Mouse (Mus musculus): ENCODE data around the gene Med16. TPM values are rescaled to one million over a fixed set of nuclear protein-coding genes. Genes with fewer than 3 reads are reported as not detected.
A peak's percentile ranks its signal among the peaks of the same experiment; 100 is the strongest.
"Not testable (repeated sequence)": the region's sequence is repeated elsewhere in the genome, so short reads cannot be mapped to it uniquely, and the experiment has no call there.

The Med16 gene
- polyA plus RNA-seq, 1 experiment from 2014 or later = 49.0 TPM

DNA sequence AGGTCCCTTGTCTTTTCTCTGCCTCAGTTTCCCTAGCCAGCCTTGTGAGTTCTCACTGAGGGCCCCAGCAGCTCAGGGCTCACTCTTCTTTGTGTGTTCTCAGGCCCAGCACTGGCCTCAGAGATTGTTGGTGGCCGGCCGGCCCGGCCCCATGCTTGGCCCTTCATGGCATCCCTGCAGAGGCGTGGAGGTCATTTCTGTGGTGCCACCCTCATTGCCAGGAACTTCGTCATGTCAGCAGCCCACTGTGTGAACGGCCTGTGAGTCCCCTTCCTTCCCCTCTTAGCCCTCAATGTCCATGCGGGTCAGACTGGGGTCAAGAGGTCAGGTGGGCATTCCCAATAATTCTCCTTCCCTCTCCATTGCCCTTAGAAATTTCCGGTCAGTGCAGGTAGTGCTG, 22.1 kb downstream of the Med16 start:
- no peak for ATAC-seq
- Histone ChIP-seq H3K9me3 (replicated peaks) (no peaks in the 10 kb centered on the region), H3K4me3 (no peak overlapping the region), H3K27me3 (peaks cover 27% of the 10 kb centered on the region), H3K27ac (no peak overlapping the region), H3K36me3 (ENCODE audit: poor library complexity, severe bottlenecking) (no peaks in the 10 kb centered on the region), H3K4me2 (no peak overlapping the region), H3K9ac (no peak overlapping the region), H3K4me1 (peaks cover 7% of the 10 kb centered on the region)
- 86% methylated on average over 8 of the region's 8 CpGs for WGBS

- Histone ChIP-seq H3K27me3 (peaks cover 33% of the 10 kb centered on the region), H3K4me1 (peaks cover 7% of the 10 kb centered on the region), H3K9ac (no peak within 1 kb of the TSS), H3K4me3 (no peak within 1 kb of the TSS), H3K4me2 (no peak within 1 kb of the TSS), H3K9me3 (replicated peaks) (no peaks in the 10 kb centered on the region), H3K36me3 (ENCODE audit: poor library complexity, severe bottlenecking) (no peaks in the 10 kb centered on the region), H3K27ac (no peak within 1 kb of the TSS)
- 80% methylated on average over 6 of the region's 6 CpGs for WGBS
- ATAC-seq = no peak
Observed at GRCm38 (mm10) chr10:79886054-79886453, 22.7 kb downstream of the Med16 start, which contains the start of gene Elane. Gene Elane, plus strand, starts transcription at chr10:79886247.

- not testable (repeated sequence) for H3K9ac ChIP-seq; H3K4me1 ChIP-seq; H3K36me3 ChIP-seq (ENCODE audit: poor library complexity, severe bottlenecking); H3K27ac ChIP-seq; H3K9me3 ChIP-seq (replicated peaks); H3K4me2 ChIP-seq; H3K4me3 ChIP-seq; ATAC-seq
- WGBS = 79% methylated on average over 3 of the region's 3 CpGs
- H3K27me3 ChIP-seq = peaks cover 33% of the 10 kb centered on the region
Observed at GRCm38 (mm10) chr10:79884938-79885337, 23.8 kb downstream of the Med16 start.

DNA sequence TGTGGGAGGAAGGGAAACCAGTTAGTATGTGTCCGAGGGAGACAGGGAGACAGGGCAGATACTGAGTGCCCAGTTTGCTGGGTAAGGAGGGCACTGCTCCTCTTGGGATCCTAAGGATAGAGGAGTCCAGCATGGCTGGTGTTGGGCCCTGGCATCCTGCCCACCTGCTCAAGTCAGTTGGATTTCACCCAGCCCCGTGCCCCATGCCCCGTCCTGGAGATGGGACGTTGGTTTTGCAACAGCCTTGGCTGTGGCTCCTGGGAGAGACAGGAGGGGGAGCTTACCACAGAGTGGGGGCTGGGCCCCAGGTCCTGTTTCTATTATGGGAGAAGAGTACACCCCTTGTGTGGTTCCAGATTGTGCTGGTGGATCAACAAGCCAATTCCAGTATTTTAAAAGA, 24.3 kb downstream of the Med16 start:
- no peak overlapping the region for H3K9ac ChIP-seq
- no peak for ATAC-seq
- no peaks in the 10 kb centered on the region for H3K9me3 ChIP-seq (replicated peaks)
- H3K4me2 ChIP-seq = no peak overlapping the region
- WGBS = 66% methylated on average over 4 of the region's 4 CpGs
- no peak overlapping the region for H3K4me3 ChIP-seq
- H3K36me3 ChIP-seq (ENCODE audit: poor library complexity, severe bottlenecking) = no peaks in the 10 kb centered on the region
- peaks cover 33% of the 10 kb centered on the region for H3K27me3 ChIP-seq
- H3K4me1 ChIP-seq = peaks cover 7% of the 10 kb centered on the region
- H3K27ac ChIP-seq = no peak overlapping the region

GRCm38 (mm10) chr10:79883297-79884084, 25.2 kb downstream of the Med16 start:
- Histone ChIP-seq H3K4me2 (no peak overlapping the region), H3K9me3 (replicated peaks) (no peaks in the 10 kb centered on the region), H3K27ac (no peak overlapping the region), H3K36me3 (ENCODE audit: poor library complexity, severe bottlenecking) (no peaks in the 10 kb centered on the region), H3K9ac (no peak overlapping the region), H3K27me3 (peaks cover 36% of the 10 kb centered on the region), H3K4me3 (no peak overlapping the region), H3K4me1 (peaks cover 7% of the 10 kb centered on the region)
- 0 out of 2 replicates have a peak, but pooled peaks have one; percentile 24 for ATAC-seq
- WGBS = 14% methylated on average over 22 of the region's 22 CpGs

DNA sequence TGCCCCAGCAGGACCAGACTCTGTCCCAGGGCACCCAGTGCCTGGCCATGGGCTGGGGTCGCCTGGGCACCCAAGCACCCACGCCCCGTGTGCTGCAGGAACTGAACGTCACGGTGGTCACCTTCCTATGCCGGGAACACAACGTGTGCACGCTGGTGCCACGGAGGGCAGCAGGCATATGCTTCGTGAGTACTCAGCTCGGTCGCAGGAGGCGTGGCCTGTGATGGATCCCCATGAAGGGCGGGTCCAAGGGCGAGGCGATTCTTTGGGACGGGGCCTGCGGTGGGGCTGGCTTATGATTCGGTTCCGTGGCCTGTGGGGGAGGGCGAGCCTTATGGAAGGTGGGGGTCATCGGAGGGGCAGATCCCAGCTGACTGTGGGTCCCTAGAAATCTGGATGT, 26.7 kb downstream of the Med16 start:
- Histone ChIP-seq H3K36me3 (ENCODE audit: poor library complexity, severe bottlenecking) (no peaks in the 10 kb centered on the region), H3K9me3 (replicated peaks) (no peaks in the 10 kb centered on the region), H3K4me1 (peaks cover 7% of the 10 kb centered on the region), H3K9ac (no peak overlapping the region), H3K27ac (no peak overlapping the region), H3K4me3 (peak overlapping the region; percentile 7; the same call in 1 of the 2 replicates), H3K4me2 (peak overlapping the region; percentile 35), H3K27me3 (peaks cover 42% of the 10 kb centered on the region)
- ATAC-seq = peak; percentile 41; the same call in 1 of the 2 replicates
- 7% methylated on average over 22 of the region's 22 CpGs for WGBS

- ATAC-seq = no peak
- Histone ChIP-seq H3K36me3 (ENCODE audit: poor library complexity, severe bottlenecking) (no peaks in the 10 kb centered on the region), H3K4me2 (no peak overlapping the region), H3K4me1 (peaks cover 7% of the 10 kb centered on the region), H3K27ac (no peak overlapping the region), H3K9ac (no peak overlapping the region), H3K27me3 (peaks cover 42% of the 10 kb centered on the region), H3K4me3 (no peak overlapping the region), H3K9me3 (replicated peaks) (no peaks in the 10 kb centered on the region)
- 11% methylated on average over 9 of the region's 9 CpGs for WGBS
Observed at GRCm38 (mm10) chr10:79880721-79881120, 28.0 kb downstream of the Med16 start.

GRCm38 (mm10) chr10:79879527-79879926, 29.2 kb downstream of the Med16 start:
- peaks cover 19% of the 10 kb centered on the region for H3K4me1 ChIP-seq
- no peaks in the 10 kb centered on the region for H3K36me3 ChIP-seq (ENCODE audit: poor library complexity, severe bottlenecking)
- H3K27me3 ChIP-seq = peaks cover 42% of the 10 kb centered on the region
- no peak for ATAC-seq
- H3K9ac ChIP-seq = no peak overlapping the region
- no peak overlapping the region for H3K27ac ChIP-seq
- WGBS = 58% methylated on average over 3 of the region's 3 CpGs
- H3K4me3 ChIP-seq = no peak overlapping the region
- H3K4me2 ChIP-seq = no peak overlapping the region
- H3K9me3 ChIP-seq (replicated peaks) = no peaks in the 10 kb centered on the region

GRCm38 (mm10) chr10:79877757-79878156, 31.0 kb downstream of the Med16 start:
- Histone ChIP-seq H3K9ac (no peak overlapping the region), H3K4me3 (no peak overlapping the region), H3K27ac (no peak overlapping the region), H3K9me3 (replicated peaks) (no peaks in the 10 kb centered on the region), H3K4me2 (no peak overlapping the region), H3K36me3 (ENCODE audit: poor library complexity, severe bottlenecking) (no peaks in the 10 kb centered on the region), H3K4me1 (peaks cover 26% of the 10 kb centered on the region), H3K27me3 (peaks cover 36% of the 10 kb centered on the region)
- no peak for ATAC-seq
- 58% methylated on average over 12 of the region's 12 CpGs for WGBS

DNA sequence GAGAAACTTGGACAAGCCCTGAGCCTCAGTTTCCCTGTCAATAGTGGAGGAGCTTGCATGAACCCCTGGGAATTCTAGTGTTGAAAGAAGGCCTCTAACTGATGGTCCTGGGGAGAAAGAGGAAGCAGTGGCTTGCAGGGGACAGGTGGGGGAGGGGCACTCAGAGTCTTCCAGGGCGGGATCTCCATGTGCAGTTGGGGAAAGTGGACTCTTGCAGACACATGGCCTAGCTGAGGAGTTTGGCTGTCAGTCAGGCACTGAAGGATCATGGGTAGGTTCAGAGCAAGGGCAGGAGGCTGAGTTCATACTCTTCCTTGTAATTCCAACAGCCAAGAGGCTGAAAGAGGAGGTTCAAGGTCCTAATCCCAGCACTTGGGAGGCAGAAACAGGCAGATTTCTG, 31.5 kb downstream of the Med16 start:
- H3K9ac ChIP-seq = no peak overlapping the region
- no peak overlapping the region for H3K27ac ChIP-seq
- H3K4me3 ChIP-seq = no peak overlapping the region
- peaks cover 28% of the 10 kb centered on the region for H3K4me1 ChIP-seq
- H3K27me3 ChIP-seq = peaks cover 30% of the 10 kb centered on the region; the same call in 1 of the 2 replicates
- ATAC-seq = no peak
- WGBS = 60% methylated on average over 1 of the region's 1 CpGs
- no peak overlapping the region for H3K4me2 ChIP-seq
- no peaks in the 10 kb centered on the region for H3K9me3 ChIP-seq (replicated peaks)
- no peaks in the 10 kb centered on the region for H3K36me3 ChIP-seq (ENCODE audit: poor library complexity, severe bottlenecking)

GRCm38 (mm10) chr10:79874290-79874862, 34.3 kb downstream of the Med16 start, which contains the start of the genes Prtn3 and Plppr3:
Gene Prtn3, plus strand, starts transcription at chr10:79874476.
Gene Plppr3, minus strand, starts transcription at chr10:79874634.
- Histone ChIP-seq H3K4me2 (peak within 1 kb of the TSS; percentile 78), H3K36me3 (ENCODE audit: poor library complexity, severe bottlenecking) (peaks cover 24% of the 10 kb centered on the region), H3K4me1 (peaks cover 40% of the 10 kb centered on the region), H3K9me3 (replicated peaks) (no peaks in the 10 kb centered on the region), H3K27ac (peak within 1 kb of the TSS; percentile 94), H3K4me3 (peak within 1 kb of the TSS; percentile 74), H3K27me3 (0 out of 2 replicates have a peak, but pooled peaks cover 8% of the 10 kb centered on the region), H3K9ac (peak within 1 kb of the TSS; percentile 94)
- under 1% methylated on average over 52 of the region's 57 CpGs for WGBS
- peak; percentile 90 for ATAC-seq

DNA sequence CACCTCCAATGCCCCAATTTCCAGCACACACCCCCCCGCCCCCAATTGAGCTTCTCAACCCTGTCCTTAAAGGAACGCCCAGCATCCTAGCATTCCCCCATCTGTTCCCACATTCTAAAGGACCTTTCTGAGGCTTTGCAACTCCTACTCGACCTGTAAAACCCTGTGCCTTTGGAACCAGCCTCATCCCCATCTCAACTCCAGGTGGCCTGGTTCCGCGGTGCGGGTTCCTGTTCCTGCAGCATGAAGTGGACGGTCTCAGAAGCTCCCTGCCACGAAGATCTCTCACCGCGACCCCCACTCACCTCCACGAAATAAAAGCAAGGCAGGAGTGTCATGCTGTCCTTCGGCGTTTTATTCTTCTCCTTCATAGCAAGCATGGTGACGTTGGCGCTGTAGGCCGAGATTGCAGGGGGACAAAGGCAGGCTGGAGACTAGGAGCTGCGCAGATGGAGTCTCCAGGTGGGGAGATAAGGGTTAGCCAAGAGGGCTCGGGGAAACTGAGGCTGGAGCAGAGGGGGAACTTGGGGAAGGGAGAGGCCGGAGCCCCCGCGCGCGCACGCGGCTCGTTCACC, 34.9 kb downstream of the Med16 start:
- H3K27me3 ChIP-seq = 0 out of 2 replicates have a peak, but pooled peaks cover 6% of the 10 kb centered on the region
- WGBS = 0% methylated on average over 19 of the region's 26 CpGs
- peak; percentile 16 for ATAC-seq
- H3K4me2 ChIP-seq = peak overlapping the region; percentile 78
- peak overlapping the region; percentile 74 for H3K4me3 ChIP-seq
- H3K9ac ChIP-seq = peak overlapping the region; percentile 94
- peaks cover 27% of the 10 kb centered on the region for H3K36me3 ChIP-seq (ENCODE audit: poor library complexity, severe bottlenecking)
- H3K9me3 ChIP-seq (replicated peaks) = no peaks in the 10 kb centered on the region
- H3K27ac ChIP-seq = peak overlapping the region; percentile 94
- H3K4me1 ChIP-seq = peaks cover 45% of the 10 kb centered on the region

Data from forebrain, embryonic 13.5 days (tissue).